Mouse (Mus musculus) heart, embryonic 16.5 days (tissue): ENCODE measurements around the gene Mettl24. TPM values are rescaled to one million over a fixed set of nuclear protein-coding genes. Genes with fewer than 3 reads are reported as not detected.

ENCODE experiments used
- ATAC-seq: fragments of 200-750 bp; cut with Nextera tagmentation; replicated peaks from 2 replicates; pipeline ENCODE4 v1.8.0; 2017; ENCODE audit warnings: moderate number of reproducible peaks; ENCODE audit not compliant: insufficient read depth, low FRiP score; ENCODE audit errors: extremely low read depth
- H3K27ac ChIP-seq: fragments of 300-500 bp; sonication (generic); 2 replicates; pipeline ENCODE4 v1.5.1; 2014; ENCODE audit warnings: mild to moderate bottlenecking, low read length, control low read depth, moderate library complexity
- H3K27me3 ChIP-seq: fragments of 300-500 bp; sonication (generic); 2 replicates; pipeline ENCODE4 v1.6.1; 2014; ENCODE audit warnings: low read length, mixed read lengths; ENCODE audit not compliant: control insufficient read depth, insufficient read depth
- H3K36me3 ChIP-seq: fragments of 300-500 bp; sonication (generic); 2 replicates; pipeline ENCODE4 v1.6.1; 2014; ENCODE audit not compliant: control insufficient read depth, insufficient read depth
- H3K4me1 ChIP-seq: fragments of 300-500 bp; sonication (generic); 2 replicates; pipeline ENCODE4 v1.6.1; 2014; ENCODE audit warnings: low read length, mixed read lengths; ENCODE audit not compliant: control insufficient read depth, insufficient read depth
- H3K4me2 ChIP-seq: fragments of 300-500 bp; sonication (generic); 2 replicates; pipeline ENCODE4 v1.6.1; 2014; ENCODE audit warnings: low read depth, mild to moderate bottlenecking, control low read depth, low read length
- H3K4me3 ChIP-seq: fragments of 300-500 bp; sonication (generic); 2 replicates; pipeline ENCODE4 v1.5.1; 2014; ENCODE audit warnings: mild to moderate bottlenecking, control low read depth, low read length
- H3K9ac ChIP-seq: fragments of 300-500 bp; sonication (generic); 2 replicates; pipeline ENCODE4 v1.6.1; 2014; ENCODE audit warnings: low read length, control low read depth
- H3K9me3 ChIP-seq: fragments of 300-500 bp; sonication (generic); replicated peaks from 2 replicates; pipeline ENCODE4 v1.6.1; 2016; ENCODE audit warnings: low read length; ENCODE audit not compliant: control insufficient read depth
- WGBS: fragments of 180-500 bp; shearing (Covaris S2); extraction: QIAGEN DNeasy Blood & Tissue Kit; methylation state at CpG from one replicate; pipeline ENCODE4 v1.1.7; 2014; 5-methylcytosine and 5-hydroxymethylcytosine counted together
- polyA plus RNA-seq: library from polyadenylated mRNA; unstranded; fragments of >200 nt; fragmentation: Nextera tagmentation; extraction: Ambion mirVana; gene quantifications from 2 replicates; pipeline ENCODE4 v1.2.1, GENCODE M21; 2015

Mettl24 gene
- 2.1 and 2.5 TPM in 2 replicates for polyA plus RNA-seq

GRCm38 (mm10) chr10:40683092-40683867 is at the start of gene Mettl24:
Mettl24 (plus strand) TSS chr10:40683282.
- Histone ChIP-seq H3K27me3 (no peaks in the 10 kb centered on the region), H3K27ac (peak within 1 kb of the TSS; percentile 81), H3K36me3 (no peaks in the 10 kb centered on the region), H3K9ac (peak within 1 kb of the TSS; percentile 86), H3K4me1 (peaks cover 6% of the 10 kb centered on the region), H3K4me3 (peak within 1 kb of the TSS; percentile 66), H3K9me3 (no peaks in the 10 kb centered on the region), H3K4me2 (peak within 1 kb of the TSS; percentile 91)
- peak; percentile 92 for ATAC-seq
- WGBS = under 1% methylated on average over 50 of the region's 50 CpGs

- H3K36me3 ChIP-seq = peaks cover under 1% of the 10 kb centered on the region; the same call in 1 of the 2 replicates
- 0 out of 2 replicates have a peak, but pooled peaks cover 5% of the 10 kb centered on the region for H3K4me1 ChIP-seq
- H3K9me3 ChIP-seq = no peaks in the 10 kb centered on the region
- WGBS = 28% methylated on average over 10 of the region's 10 CpGs
- no peak overlapping the region for H3K4me3 ChIP-seq
- H3K9ac ChIP-seq = no peak overlapping the region
- H3K27me3 ChIP-seq = no peaks in the 10 kb centered on the region
- peak overlapping the region; percentile 46 for H3K27ac ChIP-seq
- H3K4me2 ChIP-seq = no peak overlapping the region
- ATAC-seq = no peak
Observed at GRCm38 (mm10) chr10:40637331-40637730, 45.8 kb upstream of the Mettl24 start.

- 0 out of 2 replicates have a peak, but pooled peaks cover 5% of the 10 kb centered on the region for H3K4me1 ChIP-seq
- no peak overlapping the region for H3K4me2 ChIP-seq
- ATAC-seq = no peak
- H3K9ac ChIP-seq = no peak overlapping the region
- no peaks in the 10 kb centered on the region for H3K9me3 ChIP-seq
- H3K27ac ChIP-seq = no peak overlapping the region
- H3K27me3 ChIP-seq = no peaks in the 10 kb centered on the region
- no peak overlapping the region for H3K4me3 ChIP-seq
- peaks cover 3% of the 10 kb centered on the region for H3K36me3 ChIP-seq
- WGBS = 63% methylated on average over 7 of the region's 7 CpGs
Observed at GRCm38 (mm10) chr10:40638276-40638675, 44.8 kb upstream of the Mettl24 start.

GRCm38 (mm10) chr10:40638823-40639819 is 44.0 kb upstream of the Mettl24 start:
- no peak for ATAC-seq
- 74% methylated on average over 26 of the region's 26 CpGs for WGBS
- Histone ChIP-seq H3K27ac (no peak overlapping the region), H3K27me3 (no peaks in the 10 kb centered on the region), H3K9me3 (no peaks in the 10 kb centered on the region), H3K9ac (no peak overlapping the region), H3K4me3 (no peak overlapping the region), H3K36me3 (peaks cover 3% of the 10 kb centered on the region), H3K4me2 (no peak overlapping the region), H3K4me1 (0 out of 2 replicates have a peak, but pooled peaks cover 5% of the 10 kb centered on the region)

GRCm38 (mm10) chr10:40640406-40640805 is 42.7 kb upstream of the Mettl24 start:
- Histone ChIP-seq H3K9me3 (no peaks in the 10 kb centered on the region), H3K27ac (no peak overlapping the region), H3K36me3 (peaks cover 3% of the 10 kb centered on the region), H3K27me3 (no peaks in the 10 kb centered on the region), H3K4me2 (no peak overlapping the region), H3K9ac (no peak overlapping the region), H3K4me1 (0 out of 2 replicates have a peak, but pooled peaks cover 5% of the 10 kb centered on the region), H3K4me3 (no peak overlapping the region)
- ATAC-seq = no peak
- 89% methylated on average over 4 of the region's 4 CpGs for WGBS

GRCm38 (mm10) chr10:40641901-40642300 is 41.2 kb upstream of the Mettl24 start:
- WGBS = 87% methylated on average over 7 of the region's 7 CpGs
- H3K4me3 ChIP-seq = no peak overlapping the region
- H3K4me2 ChIP-seq = no peak overlapping the region
- H3K9ac ChIP-seq = no peak overlapping the region
- H3K36me3 ChIP-seq = peaks cover 3% of the 10 kb centered on the region
- no peak for ATAC-seq
- H3K9me3 ChIP-seq = no peaks in the 10 kb centered on the region
- H3K4me1 ChIP-seq = 0 out of 2 replicates have a peak, but pooled peaks cover 3% of the 10 kb centered on the region
- no peak overlapping the region for H3K27ac ChIP-seq
- H3K27me3 ChIP-seq = no peaks in the 10 kb centered on the region

GRCm38 (mm10) chr10:40643126-40643525 is 40.0 kb upstream of the Mettl24 start:
- no peaks in the 10 kb centered on the region for H3K4me1 ChIP-seq
- H3K4me2 ChIP-seq = no peak overlapping the region
- 79% methylated on average over 5 of the region's 5 CpGs for WGBS
- H3K4me3 ChIP-seq = no peak overlapping the region
- no peaks in the 10 kb centered on the region for H3K27me3 ChIP-seq
- no peak overlapping the region for H3K27ac ChIP-seq
- H3K36me3 ChIP-seq = peaks cover 3% of the 10 kb centered on the region
- no peak overlapping the region for H3K9ac ChIP-seq
- no peaks in the 10 kb centered on the region for H3K9me3 ChIP-seq
- no peak for ATAC-seq

GRCm38 (mm10) chr10:40644456-40644855 is 38.6 kb upstream of the Mettl24 start:
- H3K4me2 ChIP-seq = no peak overlapping the region
- no peak for ATAC-seq
- no peaks in the 10 kb centered on the region for H3K4me1 ChIP-seq
- H3K27ac ChIP-seq = no peak overlapping the region
- no peak overlapping the region for H3K4me3 ChIP-seq
- 64% methylated on average over 9 of the region's 9 CpGs for WGBS
- no peak overlapping the region for H3K9ac ChIP-seq
- peaks cover 3% of the 10 kb centered on the region for H3K36me3 ChIP-seq
- H3K27me3 ChIP-seq = no peaks in the 10 kb centered on the region
- no peaks in the 10 kb centered on the region for H3K9me3 ChIP-seq
